Mouse (Mus musculus): ENCODE data around the gene Spen.
"Not testable (repeated sequence)": the region's sequence is repeated elsewhere in the genome, so short reads cannot be mapped to it uniquely, and the experiment has no call there.

Gene Spen

GRCm38 (mm10) chr4:141566187-141566586, 27.8 kb upstream of the Spen start:
- ChIA-PET POLR2A (interaction anchor here (0.6 to 39.3 kb wide), 66 partner anchors 2 to 925 kb away, joined by 3 to 2081 read pairs (median 10); partner anchors contain the start of genes Spen (in 4 of the 4), Tmem82 (in 2 of the 4), Hspb7 (in 1 of the 4) and Zbtb17 (in 1 of the 4)), CTCF (interaction anchor here (0.5 to 2.2 kb wide), 8 partner anchors 9 to 185 kb away, joined by 3 to 7 read pairs (median 4); no protein-coding TSS in a partner anchor)

DNA sequence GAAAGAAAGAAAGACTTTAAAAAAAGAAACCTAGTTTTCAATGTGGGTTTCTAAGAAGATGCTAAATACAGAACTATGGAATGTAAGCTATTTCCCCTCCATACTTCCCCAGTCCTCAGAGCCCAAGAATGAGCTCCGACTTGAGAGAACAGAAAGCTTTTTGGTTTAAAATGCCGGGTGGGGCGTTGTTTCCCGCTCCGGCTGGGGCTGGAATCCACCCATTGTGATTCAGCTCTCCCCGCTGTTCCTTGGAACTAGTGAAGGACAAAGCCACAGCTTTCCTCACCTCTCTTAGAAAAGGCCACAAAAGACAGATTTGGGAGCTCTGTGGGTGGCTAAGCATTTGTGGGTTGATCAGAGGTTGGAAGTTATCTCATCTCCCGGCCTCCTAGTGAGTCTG, 26.9 kb upstream of the Spen start:
- ChIA-PET CTCF (interaction anchor here (0.5 to 2.2 kb wide), 20 partner anchors 9 to 421 kb away, joined by 3 to 18 read pairs (median 4); no protein-coding TSS in a partner anchor), POLR2A (interaction anchor here (0.5 to 39.3 kb wide), 172 partner anchors 3 to 1953 kb away, joined by 3 to 2081 read pairs (median 5); partner anchors contain the start of genes Casp9 (in 3 of the 4), Hspb7 (in 3 of the 4), Spen (in 3 of the 4) and Tmem82 (in 3 of the 4))

GRCm38 (mm10) chr4:141564660-141565059, 26.3 kb upstream of the Spen start:
- ChIA-PET CTCF (interaction anchor here in 2 of 4 experiments (0.5 to 2.2 kb wide), 10 partner anchors 10 to 784 kb away, joined by 3 to 18 read pairs (median 4); no protein-coding TSS in a partner anchor), POLR2A (interaction anchor here (0.6 to 39.3 kb wide), 139 partner anchors 3 to 1599 kb away, joined by 3 to 2081 read pairs (median 6); partner anchors contain the start of genes Casp9 (in 3 of the 4), Hspb7 (in 3 of the 4), Spen (in 3 of the 4) and Tmem82 (in 3 of the 4))

GRCm38 (mm10) chr4:141564209-141564608, 25.8 kb upstream of the Spen start:
- ChIA-PET POLR2A (interaction anchor here (0.6 to 39.3 kb wide), 80 partner anchors 4 to 1599 kb away, joined by 3 to 2081 read pairs (median 10); partner anchors contain the start of genes Spen (in 3 of the 4), Tmem82 (in 3 of the 4), Hspb7 (in 2 of the 4) and Zbtb17 (in 1 of the 4)), CTCF (interaction anchor here in 2 of 4 experiments (0.5 to 2.2 kb wide), 6 partner anchors 10 to 785 kb away, joined by 3 to 18 read pairs (median 6); no protein-coding TSS in a partner anchor)

GRCm38 (mm10) chr4:141562281-141562680, 23.9 kb upstream of the Spen start:
- ChIA-PET CTCF (interaction anchor here (0.6 to 1.7 kb wide), 8 partner anchors 11 to 1365 kb away, joined by 3 to 5 read pairs (median 3); no protein-coding TSS in a partner anchor), POLR2A (interaction anchor here (0.6 to 39.3 kb wide), 27 partner anchors 6 to 675 kb away, joined by 3 to 2081 read pairs (median 5); partner anchors contain the start of genes Casp9 (in 1 of the 4) and Spen (in 1 of the 4))

DNA sequence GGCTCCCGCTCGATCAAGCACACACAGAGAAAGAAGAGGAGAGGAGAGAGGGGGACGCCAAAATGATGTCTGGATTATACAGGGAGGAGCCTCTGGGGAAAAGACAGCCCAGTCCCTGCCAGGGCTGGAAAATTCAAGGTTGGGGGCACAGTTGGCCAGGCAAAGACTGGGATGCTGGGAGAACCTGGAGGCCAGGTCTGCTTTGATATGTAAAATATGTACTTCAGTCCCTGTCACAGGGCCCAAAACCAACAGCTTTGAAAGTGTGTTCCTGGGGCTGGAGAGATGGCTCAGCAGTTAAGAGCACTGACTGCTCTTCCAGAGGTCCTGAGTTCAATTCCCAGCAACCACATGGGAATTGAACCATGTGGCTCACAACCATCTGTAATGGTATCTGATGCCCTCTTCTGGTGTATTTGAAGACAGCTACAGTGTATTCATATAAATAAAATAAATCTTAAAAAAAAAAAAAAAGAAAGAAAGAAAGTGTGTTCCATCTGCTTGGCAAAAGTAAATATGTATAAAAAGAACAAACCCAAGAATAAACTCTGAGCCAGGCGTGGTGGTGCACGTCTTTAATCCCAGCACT, 23.0 kb upstream of the Spen start:
- ChIA-PET CTCF (interaction anchor here (0.5 to 1.7 kb wide), 17 partner anchors 9 to 1661 kb away, joined by 3 to 8 read pairs (median 4); partner anchors contain the start of gene Tmem82 (in 1 of the 4)), POLR2A (interaction anchor here (0.5 to 39.3 kb wide), 40 partner anchors 6 to 676 kb away, joined by 3 to 2081 read pairs (median 5); partner anchors contain the start of genes Spen (in 2 of the 4) and Casp9 (in 1 of the 4))

- CTCF ChIA-PET = interaction anchor here in 3 of 4 experiments (0.5 to 1.5 kb wide), 12 partner anchors 8 to 355 kb away, joined by 3 to 5 read pairs (median 3); no protein-coding TSS in a partner anchor
Measured at GRCm38 (mm10) chr4:141559898-141560263, 21.5 kb upstream of the Spen start.

DNA sequence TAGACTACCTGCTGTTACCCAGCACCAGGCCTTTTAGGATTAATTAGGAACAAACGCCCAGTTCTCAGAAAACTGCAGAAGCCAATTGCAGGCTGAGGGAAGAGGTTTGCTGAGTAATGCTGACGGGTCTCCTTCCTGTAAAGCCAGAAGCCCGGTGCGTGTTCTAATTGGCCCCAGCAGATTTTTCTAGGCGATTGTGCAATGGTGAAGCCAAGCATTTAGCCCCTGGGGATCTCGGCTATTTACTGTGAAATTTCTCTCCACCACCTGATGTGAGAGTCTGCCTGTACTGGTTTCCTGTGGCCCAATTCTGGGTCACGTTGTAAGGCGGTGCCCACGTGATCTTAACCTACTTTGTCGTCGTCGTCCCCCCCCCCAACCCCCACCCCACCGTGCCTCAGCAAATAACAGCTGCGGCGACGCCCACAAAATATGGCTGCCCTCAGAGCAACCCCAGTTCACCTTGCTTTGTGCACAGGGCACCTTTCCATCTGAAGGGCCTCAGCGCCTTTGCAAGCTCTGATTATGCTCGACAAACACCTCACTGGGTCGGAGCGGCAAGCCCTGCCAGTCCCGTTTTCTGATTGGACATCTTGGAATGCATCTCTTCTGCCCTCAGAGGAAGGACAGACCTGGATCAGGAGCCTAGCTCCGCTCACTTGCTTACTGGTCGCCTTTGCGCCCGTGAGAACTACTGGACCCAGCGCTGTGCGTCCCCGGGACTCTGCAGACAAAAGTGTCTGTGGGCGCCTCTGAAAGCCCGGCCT, 20.9 kb upstream of the Spen start:
- POLR2A ChIA-PET = interaction anchor here (0.6 to 39.3 kb wide), 66 partner anchors 9 to 1099 kb away, joined by 3 to 2081 read pairs (median 4); partner anchors contain the start of gene Spen (in 3 of the 4)
- CTCF ChIA-PET = interaction anchor here (0.5 to 1.5 kb wide), 20 partner anchors 9 to 501 kb away, joined by 3 to 8 read pairs (median 3); no protein-coding TSS in a partner anchor

More at GRCm38 (mm10) chr4:141559898-141560263, 21.5 kb upstream of the Spen start:
- POLR2A ChIA-PET = interaction anchor here (0.6 to 39.3 kb wide), 50 partner anchors 8 to 1099 kb away, joined by 3 to 2081 read pairs (median 4); partner anchors contain the start of gene Spen (in 3 of the 4)

GRCm38 (mm10) chr4:141558658-141559057, 20.3 kb upstream of the Spen start:
- CTCF ChIA-PET = interaction anchor here (0.6 to 1.4 kb wide), 11 partner anchors 11 to 177 kb away, joined by 3 to 8 read pairs (median 3); no protein-coding TSS in a partner anchor
- POLR2A ChIA-PET = interaction anchor here (0.6 to 39.3 kb wide), 52 partner anchors 9 to 508 kb away, joined by 3 to 2081 read pairs (median 4); partner anchors contain the start of genes Spen (in 2 of the 4) and Epha2 (in 1 of the 4)

GRCm38 (mm10) chr4:141556163-141556562, 17.8 kb upstream of the Spen start:
- POLR2A ChIA-PET = interaction anchor here (0.5 to 39.3 kb wide), 25 partner anchors 8 to 327 kb away, joined by 3 to 2081 read pairs (median 4); partner anchors contain the start of gene Spen (in 1 of the 4)

GRCm38 (mm10) chr4:141554255-141554865, 16.0 kb upstream of the Spen start:
- CTCF ChIA-PET = not testable (repeated sequence)
- POLR2A ChIA-PET = interaction anchor here in 3 of 4 experiments (0.7 to 39.3 kb wide), 9 partner anchors 7 to 129 kb away, joined by 4 to 2081 read pairs (median 11); partner anchors contain the start of gene Spen (in 1 of the 3)

More at GRCm38 (mm10) chr4:141556163-141556562, 17.8 kb upstream of the Spen start:
- CTCF ChIA-PET = interaction anchor here in 2 of 4 experiments (0.6 to 1.3 kb wide), 4 partner anchors 10 to 48 kb away, joined by 3 to 5 read pairs (median 4); no protein-coding TSS in a partner anchor

GRCm38 (mm10) chr4:141552484-141552883, 14.1 kb upstream of the Spen start:
- POLR2A ChIA-PET = interaction anchor here in 3 of 4 experiments (0.6 to 39.3 kb wide), 19 partner anchors 8 to 270 kb away, joined by 3 to 2081 read pairs (median 3); no protein-coding TSS in a partner anchor

GRCm38 (mm10) chr4:141547299-141547698, 8.9 kb upstream of the Spen start:
- CTCF ChIA-PET = interaction anchor here in 2 of 4 experiments (0.6 to 1.1 kb wide), 3 partner anchors 9 to 467 kb away, joined by 3 read pairs; partner anchors contain the start of genes Fhad1 (in 1 of the 2) and Spen (in 1 of the 2)
- POLR2A ChIA-PET = interaction anchor here (0.6 to 39.3 kb wide), 59 partner anchors 8 to 523 kb away, joined by 3 to 2081 read pairs (median 6); partner anchors contain the start of genes Spen (in 4 of the 4), Casp9 (in 1 of the 4), Ddi2 (in 1 of the 4) and Fam131c (in 1 of the 4)

More at GRCm38 (mm10) chr4:141552484-141552883, 14.1 kb upstream of the Spen start:
- CTCF ChIA-PET = interaction anchor here in 2 of 4 experiments (0.6 to 1.2 kb wide), 4 partner anchors 19 to 141 kb away, joined by 3 read pairs; no protein-coding TSS in a partner anchor

GRCm38 (mm10) chr4:141546334-141547200, 8.2 kb upstream of the Spen start:
- POLR2A ChIA-PET = interaction anchor here (0.5 to 39.3 kb wide), 90 partner anchors 9 to 636 kb away, joined by 3 to 2081 read pairs (median 4); partner anchors contain the start of genes Spen (in 4 of the 4), Ddi2 (in 2 of the 4), Casp9 (in 1 of the 4) and Fam131c (in 1 of the 4)
- CTCF ChIA-PET = interaction anchor here in 3 of 4 experiments (0.6 to 1.1 kb wide), 7 partner anchors 8 to 468 kb away, joined by 3 to 5 read pairs (median 3); partner anchors contain the start of genes Fhad1 (in 1 of the 3) and Spen (in 1 of the 3)

DNA sequence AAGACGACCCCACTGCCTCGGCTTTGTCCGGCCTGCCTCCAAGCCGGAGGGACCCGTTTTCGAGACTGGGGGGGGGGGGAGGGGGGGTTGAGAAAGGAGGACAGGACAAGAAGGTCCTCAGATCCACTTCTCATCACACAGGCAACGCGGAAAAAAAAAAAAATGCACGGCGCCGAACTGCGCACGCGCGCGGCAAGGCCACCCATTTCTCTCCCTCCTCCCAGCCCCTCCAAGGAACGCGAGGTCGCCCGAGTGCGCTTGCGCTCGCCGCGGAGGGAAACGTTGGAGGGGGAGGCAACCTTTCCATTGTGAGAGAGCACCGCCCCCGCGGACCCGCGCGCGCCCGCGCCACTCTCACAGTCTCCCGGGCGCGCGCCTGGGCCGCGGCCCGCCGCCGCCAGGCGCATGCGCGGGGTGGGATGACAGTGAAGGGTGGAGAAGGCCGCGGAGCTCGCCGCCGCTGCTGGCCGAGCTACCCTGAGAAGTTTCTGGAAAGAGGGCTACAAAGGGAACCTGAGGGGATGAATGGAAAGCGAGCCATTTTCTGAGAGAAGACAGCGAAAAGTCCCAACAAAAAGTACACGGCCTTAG, 7.4 kb upstream of the Spen start:
- ChIA-PET CTCF (interaction anchor here in 3 of 4 experiments (0.6 to 1.0 kb wide), 4 partner anchors 10 to 185 kb away, joined by 3 to 6 read pairs (median 4); no protein-coding TSS in a partner anchor), POLR2A (interaction anchor here (0.5 to 39.3 kb wide), 79 partner anchors 8 to 635 kb away, joined by 3 to 2081 read pairs (median 5); partner anchors contain the start of genes Spen (in 4 of the 4), Ddi2 (in 1 of the 4), Hspb7 (in 1 of the 4) and Srarp (in 1 of the 4))

Data from embryonic stem cell, embryonic (primary cell).